Mouse (Mus musculus) stomach, embryonic 14.5 days (tissue): ENCODE data around the gene Rps24. TPM values are rescaled to one million over a fixed set of nuclear protein-coding genes. Genes with fewer than 3 reads are reported as not detected.

Experiments used
- ATAC-seq: fragments of 200-750 bp; cut with Nextera tagmentation; 2 replicates; pipeline ENCODE4 v1.8.0; 2017; ENCODE audit warnings: low read depth, moderate TSS enrichment; ENCODE audit not compliant: insufficient number of reproducible peaks, insufficient read depth, low FRiP score
- H3K27ac ChIP-seq: fragments of 300-500 bp; sonication (generic); 2 replicates; pipeline ENCODE4 v1.5.1; 2014; ENCODE audit warnings: mild to moderate bottlenecking, low read length, moderate library complexity, mixed read lengths
- H3K27me3 ChIP-seq: fragments of 300-500 bp; sonication (generic); 2 replicates; pipeline ENCODE4 v1.6.1; 2014; ENCODE audit warnings: low read length, control low read depth, mixed read lengths; ENCODE audit not compliant: control insufficient read depth, insufficient read depth
- H3K36me3 ChIP-seq: fragments of 300-500 bp; sonication (generic); 2 replicates; pipeline ENCODE4 v1.6.1; 2014; ENCODE audit warnings: mild to moderate bottlenecking, control low read depth, low read length, moderate library complexity, mixed read lengths; ENCODE audit not compliant: control insufficient read depth, insufficient read depth
- H3K4me1 ChIP-seq: fragments of 300-500 bp; sonication (generic); 2 replicates; pipeline ENCODE4 v1.6.1; 2014; ENCODE audit warnings: low read length, control low read depth, mixed read lengths; ENCODE audit not compliant: control insufficient read depth, insufficient read depth
- H3K4me2 ChIP-seq: fragments of 300-500 bp; sonication (generic); replicated peaks from 2 replicates; pipeline ENCODE4 v1.6.1; 2014; ENCODE audit warnings: low read depth, low read length, control low read depth
- H3K4me3 ChIP-seq: fragments of 300-500 bp; sonication (generic); 2 replicates; pipeline ENCODE4 v1.5.1; 2014; ENCODE audit warnings: low read depth, low read length, control low read depth
- H3K9ac ChIP-seq: fragments of 300-500 bp; sonication (generic); replicated peaks from 2 replicates; pipeline ENCODE4 v1.6.1; 2014; ENCODE audit warnings: low read depth, mild to moderate bottlenecking, control low read depth, low read length, moderate library complexity, mixed read lengths
- H3K9me3 ChIP-seq: fragments of 300-500 bp; sonication (generic); 2 replicates; pipeline ENCODE4 v1.6.1; 2016; ENCODE audit warnings: low read depth, low read length, control low read depth; ENCODE audit not compliant: control insufficient read depth
- WGBS: fragments of 180-500 bp; shearing (Covaris S2); extraction: QIAGEN DNeasy Blood & Tissue Kit; methylation state at CpG from one replicate; pipeline ENCODE4 v1.1.7; 2014; 5-methylcytosine and 5-hydroxymethylcytosine counted together
- polyA plus RNA-seq: library from polyadenylated mRNA; unstranded; fragments of >200 nt; fragmentation: Nextera tagmentation; extraction: Ambion mirVana; gene quantifications from 2 replicates; pipeline ENCODE4 v1.2.1, GENCODE M21; 2014

Gene Rps24
- polyA plus RNA-seq, 1 experiment from 2014 or later: 1,408 TPM

DNA sequence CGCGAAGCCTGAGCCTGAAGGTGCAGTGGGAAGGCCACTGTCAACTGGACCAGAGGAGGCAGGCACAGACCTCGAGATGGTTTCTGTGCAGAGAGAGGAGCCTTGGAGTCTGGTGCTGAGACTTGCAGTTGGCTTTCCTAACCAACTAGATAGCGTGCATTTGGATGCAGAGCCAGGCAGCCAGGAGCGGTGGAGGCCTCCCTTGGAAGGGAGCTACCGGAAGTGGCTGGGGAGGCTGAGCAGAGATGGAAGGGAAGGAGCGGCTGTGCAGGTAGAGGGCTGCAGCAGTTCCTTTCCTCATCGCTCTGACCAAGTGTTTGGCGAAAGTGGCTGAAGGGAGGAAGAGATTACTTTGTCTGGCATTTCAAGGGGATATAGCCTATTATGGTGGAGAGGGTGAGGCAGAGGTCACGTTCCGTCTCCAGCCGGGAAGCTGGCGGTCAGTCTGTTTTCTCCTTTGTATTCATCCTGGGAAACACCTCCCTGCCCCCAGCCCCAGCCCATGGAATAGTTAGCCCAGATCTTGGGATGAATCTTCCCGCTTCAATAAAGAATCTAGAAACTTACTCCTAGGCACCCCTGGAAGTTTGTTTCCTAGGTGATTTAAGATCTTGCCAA is 20.6 kb downstream of the Rps24 start:
- no peaks in the 10 kb centered on the region for H3K27me3 ChIP-seq
- peaks cover 18% of the 10 kb centered on the region for H3K4me1 ChIP-seq
- H3K27ac ChIP-seq: peak overlapping the region; percentile 13; the same call in 1 of the 2 replicates
- H3K4me3 ChIP-seq: no peak overlapping the region
- H3K9ac ChIP-seq: no peak overlapping the region
- H3K36me3 ChIP-seq: no peaks in the 10 kb centered on the region
- H3K9me3 ChIP-seq: no peaks in the 10 kb centered on the region; the same call in 1 of the 2 replicates
- H3K4me2 ChIP-seq: no peak overlapping the region
- ATAC-seq: no peak; the same call in 1 of the 2 replicates
- WGBS: 21% methylated on average over 14 of the region's 14 CpGs

DNA sequence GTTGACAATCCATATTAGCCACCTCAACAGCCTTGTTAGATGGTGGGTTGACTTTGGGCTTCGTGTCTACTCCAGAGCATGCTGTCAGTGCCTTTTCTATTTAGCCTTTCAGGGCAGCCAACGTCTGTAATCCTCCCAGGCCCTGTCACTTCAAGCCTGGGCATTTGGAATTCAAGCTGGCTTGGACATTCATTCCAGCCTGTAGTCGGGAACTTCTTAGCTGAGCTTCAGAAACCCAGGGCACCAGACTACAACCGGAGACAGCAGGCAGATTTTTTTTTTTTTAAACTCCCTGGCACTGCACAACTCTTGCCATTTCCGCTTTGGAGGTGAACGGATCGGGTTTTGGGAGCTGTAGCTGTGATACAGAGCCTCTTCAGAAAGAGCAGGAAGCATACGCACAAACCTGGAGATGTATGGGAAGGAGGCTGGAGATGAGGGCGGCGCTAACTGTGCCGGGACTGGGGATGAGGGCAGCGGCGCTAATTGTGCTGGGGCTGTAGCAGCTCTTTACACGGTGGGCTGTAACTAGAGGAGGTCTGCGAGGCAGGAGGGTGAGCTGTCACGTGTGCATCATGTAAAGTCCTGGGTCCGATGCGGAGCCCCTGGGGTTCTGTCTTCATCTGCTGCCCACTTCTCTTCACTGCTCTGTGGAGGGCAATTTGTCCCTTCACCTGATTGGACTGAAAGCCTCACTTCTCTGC is 21.3 kb downstream of the Rps24 start:
- Histone ChIP-seq H3K4me2 (peak overlapping the region; percentile 28), H3K27ac (peak overlapping the region; percentile 13; the same call in 1 of the 2 replicates), H3K9ac (no peak overlapping the region), H3K27me3 (no peaks in the 10 kb centered on the region), H3K4me3 (no peak overlapping the region), H3K4me1 (peaks cover 18% of the 10 kb centered on the region), H3K9me3 (no peaks in the 10 kb centered on the region; the same call in 1 of the 2 replicates), H3K36me3 (no peaks in the 10 kb centered on the region)
- WGBS: 16% methylated on average over 18 of the region's 18 CpGs
- no peak for ATAC-seq

DNA sequence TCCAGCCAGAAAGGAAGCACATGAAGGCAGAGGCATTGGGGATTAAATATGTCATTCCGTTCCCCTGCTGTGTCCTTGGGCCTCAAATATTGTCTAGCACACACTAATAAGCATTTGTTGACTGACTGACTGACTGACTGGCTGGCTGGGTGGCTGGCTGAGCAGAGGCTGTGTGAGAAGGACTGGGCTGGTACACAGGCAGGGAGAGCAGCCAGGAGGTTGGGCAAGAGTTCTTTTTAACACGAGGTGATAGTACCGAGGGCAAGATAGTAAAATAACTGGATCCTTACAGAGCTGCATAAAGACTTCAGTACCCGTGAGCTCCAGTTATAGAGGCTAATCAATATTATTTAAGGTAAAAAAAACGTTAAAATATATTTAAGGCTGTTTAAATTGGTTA is 22.6 kb downstream of the Rps24 start:
- ATAC-seq: no peak

DNA sequence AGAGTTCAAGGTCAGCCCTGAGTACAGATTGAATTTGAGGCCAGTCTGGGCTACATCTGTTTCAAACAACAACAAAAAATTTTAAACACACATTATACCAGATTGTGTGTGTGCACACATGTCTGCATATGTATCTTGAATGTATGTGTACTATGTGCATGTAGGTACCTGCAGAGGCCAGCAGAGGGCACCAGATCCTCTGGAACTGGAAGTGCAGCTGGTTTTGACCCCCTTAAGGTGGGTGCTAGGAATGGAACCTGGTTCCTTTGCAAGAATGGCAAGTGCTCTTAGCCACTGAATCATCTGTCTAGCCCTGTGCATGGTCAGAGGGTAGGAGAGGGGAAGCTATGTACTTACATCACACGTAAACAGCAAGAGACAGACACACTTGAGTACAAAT is 23.3 kb downstream of the Rps24 start:
- H3K4me3 ChIP-seq: no peak overlapping the region
- no peak overlapping the region for H3K9ac ChIP-seq
- H3K4me1 ChIP-seq: peaks cover 18% of the 10 kb centered on the region
- no peak overlapping the region for H3K27ac ChIP-seq
- H3K9me3 ChIP-seq: no peaks in the 10 kb centered on the region; the same call in 1 of the 2 replicates
- no peak for ATAC-seq
- H3K4me2 ChIP-seq: no peak overlapping the region
- H3K36me3 ChIP-seq: no peaks in the 10 kb centered on the region
- WGBS: 100% methylated on average over 1 of the region's 1 CpGs
- no peaks in the 10 kb centered on the region for H3K27me3 ChIP-seq

More for the DNA sequence above, 22.6 kb downstream of the Rps24 start:
- H3K9ac ChIP-seq: no peak overlapping the region
- H3K27ac ChIP-seq: no peak overlapping the region
- no peak overlapping the region for H3K4me3 ChIP-seq
- no peaks in the 10 kb centered on the region for H3K36me3 ChIP-seq
- no peak overlapping the region for H3K4me2 ChIP-seq
- H3K4me1 ChIP-seq: peaks cover 18% of the 10 kb centered on the region
- H3K27me3 ChIP-seq: no peaks in the 10 kb centered on the region
- H3K9me3 ChIP-seq: no peaks in the 10 kb centered on the region; the same call in 1 of the 2 replicates
- 54% methylated on average over 5 of the region's 5 CpGs for WGBS

DNA sequence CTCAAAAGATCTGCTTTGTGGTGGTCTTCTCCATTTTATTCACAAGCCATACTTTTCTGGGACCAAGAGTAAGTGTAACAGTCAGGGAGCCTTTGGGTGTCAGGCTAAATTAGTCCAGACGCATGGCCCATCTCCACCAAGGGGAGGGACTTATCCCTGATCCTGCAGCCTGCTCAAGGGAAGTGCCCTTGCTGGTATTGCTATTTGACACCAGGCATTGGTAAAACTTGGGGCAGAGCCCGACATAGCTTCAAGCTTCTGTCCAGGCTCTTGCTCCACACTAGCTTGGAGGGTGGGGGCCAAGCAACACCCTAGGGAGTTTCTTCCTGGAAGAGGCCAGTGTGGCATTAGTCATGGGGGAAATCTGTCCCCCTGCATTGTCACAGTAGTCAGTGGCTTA is 23.8 kb downstream of the Rps24 start:
- peaks cover 18% of the 10 kb centered on the region for H3K4me1 ChIP-seq
- H3K9me3 ChIP-seq: no peaks in the 10 kb centered on the region; the same call in 1 of the 2 replicates
- no peak overlapping the region for H3K4me2 ChIP-seq
- no peak overlapping the region for H3K4me3 ChIP-seq
- no peaks in the 10 kb centered on the region for H3K36me3 ChIP-seq
- no peak overlapping the region for H3K27ac ChIP-seq
- no peaks in the 10 kb centered on the region for H3K27me3 ChIP-seq
- 83% methylated on average over 2 of the region's 2 CpGs for WGBS
- no peak overlapping the region for H3K9ac ChIP-seq
- ATAC-seq: no peak

DNA sequence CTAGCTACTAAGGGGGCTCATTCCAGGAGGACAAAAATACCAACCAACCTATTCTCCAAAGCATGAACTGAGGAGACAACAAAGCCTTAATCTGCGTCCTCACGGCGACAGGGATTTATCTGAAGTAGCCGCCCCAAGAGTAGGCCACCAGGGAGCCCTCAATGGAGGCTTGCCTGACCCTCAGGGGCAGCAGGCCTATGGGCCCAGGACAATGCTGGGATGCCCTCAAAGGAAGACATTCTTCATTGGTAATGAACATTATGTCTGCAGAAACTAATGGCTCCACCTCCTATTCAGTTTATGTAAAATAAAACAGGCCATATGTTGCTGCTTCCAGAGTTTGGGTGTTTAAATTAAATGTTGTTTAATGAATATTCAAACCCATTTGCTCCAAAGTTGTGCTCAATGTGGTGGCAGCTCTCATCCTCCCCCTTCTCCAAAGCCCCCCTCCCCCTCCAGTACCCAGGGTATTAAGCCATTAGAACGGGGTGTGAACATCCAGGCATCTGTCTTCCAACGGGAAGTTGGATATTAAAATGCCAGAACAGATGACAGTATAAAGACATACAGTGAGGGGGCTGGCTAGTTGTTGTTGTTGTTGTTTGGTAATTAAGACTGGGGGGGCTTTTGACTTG is 25.7 kb downstream of the Rps24 start:
- Histone ChIP-seq H3K36me3 (no peaks in the 10 kb centered on the region), H3K9me3 (no peaks in the 10 kb centered on the region; the same call in 1 of the 2 replicates), H3K27me3 (no peaks in the 10 kb centered on the region), H3K9ac (no peak overlapping the region), H3K4me1 (peaks cover 14% of the 10 kb centered on the region; the same call in 1 of the 2 replicates), H3K4me3 (no peak overlapping the region), H3K4me2 (no peak overlapping the region), H3K27ac (no peak overlapping the region)
- WGBS: 75% methylated on average over 6 of the region's 6 CpGs
- ATAC-seq: no peak

DNA sequence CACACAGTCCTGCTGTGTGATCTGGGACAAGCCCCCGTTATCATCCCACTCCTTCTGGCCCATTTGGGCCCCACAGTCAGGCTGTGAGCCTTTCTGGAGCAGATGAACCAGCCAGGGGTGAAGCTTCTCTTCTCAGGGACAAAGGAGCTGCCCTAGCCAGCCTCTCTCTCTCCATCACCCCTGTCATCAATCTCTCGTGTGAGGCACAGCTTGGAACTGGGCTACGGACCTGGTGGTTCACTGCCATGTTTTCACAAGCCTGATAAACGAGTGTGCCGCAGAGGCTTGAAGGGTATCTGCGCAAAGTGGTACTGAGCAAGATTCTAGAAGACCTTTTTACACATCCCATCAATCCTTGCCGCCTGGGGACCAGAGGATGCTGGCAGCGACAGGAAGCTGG is 34.7 kb downstream of the Rps24 start:
- Histone ChIP-seq H3K27ac (no peak overlapping the region), H3K4me2 (no peak overlapping the region), H3K9me3 (no peaks in the 10 kb centered on the region), H3K9ac (no peak overlapping the region), H3K4me3 (no peak overlapping the region), H3K27me3 (no peaks in the 10 kb centered on the region), H3K36me3 (no peaks in the 10 kb centered on the region), H3K4me1 (no peaks in the 10 kb centered on the region)
- WGBS: 38% methylated on average over 8 of the region's 8 CpGs
- no peak for ATAC-seq

DNA sequence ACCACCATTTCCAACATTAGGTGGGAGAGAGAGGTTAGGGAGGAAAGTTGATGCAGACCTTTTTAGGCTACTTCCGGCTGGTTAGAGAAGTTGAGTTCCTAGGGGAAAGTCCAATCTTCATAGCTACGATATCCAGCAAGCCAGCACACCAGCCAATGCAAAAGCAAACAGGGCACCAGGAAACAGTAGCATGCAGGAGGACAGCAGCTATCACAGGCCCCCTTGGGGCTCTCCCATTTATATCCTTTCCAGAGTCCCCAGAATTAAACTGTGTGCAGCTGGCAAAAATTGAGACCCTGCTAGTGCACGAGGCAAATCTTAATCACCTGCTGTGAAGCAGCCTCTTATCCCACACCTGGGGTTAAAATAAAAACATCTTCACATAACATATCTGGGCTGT is 38.2 kb downstream of the Rps24 start:
- no peak overlapping the region for H3K4me3 ChIP-seq
- H3K4me1 ChIP-seq: no peaks in the 10 kb centered on the region
- H3K27ac ChIP-seq: no peak overlapping the region
- no peaks in the 10 kb centered on the region for H3K36me3 ChIP-seq
- H3K27me3 ChIP-seq: no peaks in the 10 kb centered on the region
- 57% methylated on average over 3 of the region's 3 CpGs for WGBS
- no peak for ATAC-seq
- H3K9ac ChIP-seq: no peak overlapping the region
- no peak overlapping the region for H3K4me2 ChIP-seq
- H3K9me3 ChIP-seq: no peaks in the 10 kb centered on the region
